Mouse (Mus musculus): ENCODE measurements around the gene Myo5c. TPM values are rescaled to one million over a fixed set of nuclear protein-coding genes. Genes with fewer than 3 reads are reported as not detected.
"Not testable (repeated sequence)": the region's sequence is repeated elsewhere in the genome, so short reads cannot be mapped to it uniquely, and the experiment has no call there.

Myo5c gene
- polyA plus RNA-seq, 1 experiment from 2014 or later, result 0.50 TPM

DNA sequence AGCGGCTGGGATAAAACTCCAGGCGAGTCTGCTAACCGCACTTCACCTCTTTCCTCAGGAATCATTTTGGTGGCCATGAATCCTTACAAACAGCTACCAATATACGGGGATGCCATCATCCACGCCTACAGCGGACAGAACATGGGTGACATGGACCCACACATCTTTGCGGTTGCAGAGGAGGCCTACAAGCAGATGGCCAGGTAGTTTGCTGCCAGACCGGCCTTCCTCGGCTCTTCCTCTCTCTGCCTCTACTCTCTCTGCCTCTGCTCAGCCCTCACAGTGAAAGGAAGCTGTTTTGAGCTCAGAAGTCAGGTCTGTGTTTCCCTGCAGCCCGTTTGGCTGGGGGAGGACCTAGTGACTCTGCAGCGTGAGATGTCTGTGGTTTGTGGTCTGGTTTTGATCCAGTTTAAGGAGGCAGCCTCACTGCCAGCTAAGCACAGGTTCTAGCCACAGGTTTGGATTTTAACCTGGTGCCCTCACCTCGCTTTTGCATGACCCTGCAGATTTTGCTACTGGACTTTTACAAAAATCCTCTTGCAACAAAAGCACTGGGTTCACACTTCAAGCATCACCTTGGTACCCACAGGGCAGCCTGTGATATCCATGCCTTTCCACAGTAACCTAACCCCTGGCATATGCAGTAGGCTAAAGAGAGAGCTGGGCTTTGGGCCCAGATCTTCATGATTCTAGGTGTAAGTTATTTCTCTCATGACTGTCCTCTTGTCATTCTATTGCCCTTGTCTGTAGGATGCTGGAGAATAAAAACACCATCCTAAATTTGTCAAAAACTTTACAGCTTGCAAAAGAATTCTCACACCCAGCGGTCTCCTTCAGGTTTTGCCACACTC lies 14.5 kb downstream of the Myo5c start:
- no peak overlapping the region for H3K4me2 ChIP-seq (replicated peaks)
- no peaks in the 10 kb centered on the region for H3K27me3 ChIP-seq
- WGBS, result 92% methylated on average over 13 of the region's 13 CpGs
- H3K36me3 ChIP-seq, result no peaks in the 10 kb centered on the region
- no peak overlapping the region; the same call in 1 of the 2 replicates for H3K9ac ChIP-seq (replicated peaks)
- H3K9me3 ChIP-seq, result no peaks in the 10 kb centered on the region
- H3K4me1 ChIP-seq (replicated peaks), result peaks cover 7% of the 10 kb centered on the region
- no peak overlapping the region for H3K27ac ChIP-seq
- no peak for ATAC-seq
- H3K4me3 ChIP-seq (replicated peaks), result no peak overlapping the region

DNA sequence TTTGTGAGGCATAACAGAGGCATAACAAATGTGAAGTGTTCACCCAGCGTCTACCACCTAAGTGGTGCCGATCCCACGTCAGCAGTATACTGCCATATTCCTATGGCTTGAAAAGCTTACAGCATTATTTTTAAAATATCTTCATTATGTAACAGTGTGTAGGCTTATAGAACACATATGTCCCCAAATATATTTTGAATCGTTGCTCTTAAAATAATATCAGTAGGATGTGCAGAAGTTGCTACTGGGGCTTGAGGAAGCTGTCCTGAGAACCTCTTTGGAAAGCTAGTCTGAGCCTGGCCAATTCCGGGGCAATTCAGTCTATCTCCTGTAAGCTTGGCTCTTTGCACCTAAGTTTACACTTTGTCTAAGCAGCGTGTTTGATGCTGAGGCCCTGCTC lies 16.1 kb downstream of the Myo5c start:
- no peaks in the 10 kb centered on the region for H3K36me3 ChIP-seq
- H3K9me3 ChIP-seq, result no peaks in the 10 kb centered on the region
- H3K4me2 ChIP-seq (replicated peaks), result no peak overlapping the region
- no peak overlapping the region for H3K4me3 ChIP-seq (replicated peaks)
- H3K9ac ChIP-seq (replicated peaks), result no peak overlapping the region
- H3K4me1 ChIP-seq (replicated peaks), result peaks cover 7% of the 10 kb centered on the region
- 93% methylated on average over 6 of the region's 6 CpGs for WGBS
- H3K27ac ChIP-seq, result no peak overlapping the region
- H3K27me3 ChIP-seq, result no peaks in the 10 kb centered on the region
- ATAC-seq, result no peak

DNA sequence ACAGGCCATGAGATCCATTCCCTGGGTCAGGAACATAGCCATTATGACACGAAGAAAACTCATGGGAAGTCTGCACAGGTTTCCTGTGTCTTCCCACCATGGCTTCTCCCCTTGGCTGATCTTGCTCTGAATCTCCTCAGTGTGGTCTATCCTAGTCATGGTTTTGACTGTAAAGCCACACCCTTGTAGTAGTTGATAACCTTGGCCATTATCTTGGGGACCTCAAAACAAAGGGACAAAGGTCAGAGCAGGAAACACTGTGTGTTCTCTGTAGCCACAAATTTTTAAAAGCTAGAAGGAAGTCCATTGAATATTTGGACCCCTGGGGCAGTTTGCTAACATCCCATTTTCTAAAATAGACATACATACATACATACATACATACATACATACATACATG lies 16.5 kb downstream of the Myo5c start:
- no peaks in the 10 kb centered on the region for H3K27me3 ChIP-seq
- no peak overlapping the region for H3K27ac ChIP-seq
- peak overlapping the region; percentile 32; the same call in 1 of the 2 replicates for H3K9ac ChIP-seq (replicated peaks)
- no peak for ATAC-seq
- WGBS, result 79% methylated on average over 1 of the region's 1 CpGs
- H3K4me3 ChIP-seq (replicated peaks), result no peak overlapping the region
- no peaks in the 10 kb centered on the region for H3K36me3 ChIP-seq
- H3K4me1 ChIP-seq (replicated peaks), result peaks cover 7% of the 10 kb centered on the region
- no peaks in the 10 kb centered on the region for H3K9me3 ChIP-seq
- no peak overlapping the region for H3K4me2 ChIP-seq (replicated peaks)

DNA sequence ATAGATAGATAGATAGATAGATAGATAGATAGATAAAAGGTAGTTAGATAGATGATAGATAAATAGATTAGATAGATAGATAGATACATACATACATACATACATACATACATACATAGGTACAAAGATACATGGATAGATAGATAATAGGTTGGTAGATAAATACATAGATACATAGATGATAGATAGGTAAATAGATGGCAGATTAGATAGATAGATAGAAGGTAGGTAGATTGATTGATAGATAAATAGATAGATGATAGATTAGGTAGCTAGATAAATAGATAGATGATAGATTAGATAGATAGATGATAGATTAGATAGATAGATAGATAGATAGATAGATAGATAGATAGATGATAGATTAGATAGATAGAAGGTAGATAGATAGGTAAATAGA lies 17.1 kb downstream of the Myo5c start:
- peaks cover 9% of the 10 kb centered on the region for H3K4me1 ChIP-seq (replicated peaks)
- peak overlapping the region; percentile 32; the same call in 1 of the 2 replicates for H3K9ac ChIP-seq (replicated peaks)
- ATAC-seq, result no peak
- H3K27me3 ChIP-seq, result no peaks in the 10 kb centered on the region
- no peak overlapping the region for H3K4me2 ChIP-seq (replicated peaks)
- H3K9me3 ChIP-seq, result no peaks in the 10 kb centered on the region
- H3K4me3 ChIP-seq (replicated peaks), result no peak overlapping the region
- no peak overlapping the region for H3K27ac ChIP-seq
- no peaks in the 10 kb centered on the region for H3K36me3 ChIP-seq

DNA sequence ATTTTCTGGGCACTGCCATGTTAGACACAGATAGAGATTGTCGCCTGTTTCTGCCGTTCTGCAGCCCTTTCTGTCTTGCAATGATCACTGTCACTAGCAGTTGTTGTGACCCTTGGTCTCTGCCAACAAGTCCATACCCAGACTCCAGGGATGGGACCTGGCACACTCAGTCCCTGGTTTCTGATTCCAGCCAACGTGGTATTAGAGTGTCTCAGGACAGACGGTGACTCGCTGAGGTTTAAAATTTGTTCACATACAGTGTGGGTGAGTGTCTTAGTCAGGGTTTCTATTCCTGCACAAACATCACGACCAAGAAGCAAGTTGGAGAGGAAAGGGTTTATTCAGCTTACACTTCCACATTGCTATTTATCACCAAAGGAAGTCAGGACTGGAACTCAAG lies 21.3 kb downstream of the Myo5c start:
- H3K4me1 ChIP-seq (replicated peaks), result peaks cover 18% of the 10 kb centered on the region
- peak overlapping the region; percentile 91; the same call in 1 of the 2 replicates for H3K27ac ChIP-seq
- not testable (repeated sequence) for H3K9ac ChIP-seq (replicated peaks); H3K9me3 ChIP-seq; ATAC-seq; H3K27me3 ChIP-seq; H3K4me3 ChIP-seq (replicated peaks); H3K36me3 ChIP-seq; H3K4me2 ChIP-seq (replicated peaks)
- WGBS, result 82% methylated on average over 6 of the region's 6 CpGs

DNA sequence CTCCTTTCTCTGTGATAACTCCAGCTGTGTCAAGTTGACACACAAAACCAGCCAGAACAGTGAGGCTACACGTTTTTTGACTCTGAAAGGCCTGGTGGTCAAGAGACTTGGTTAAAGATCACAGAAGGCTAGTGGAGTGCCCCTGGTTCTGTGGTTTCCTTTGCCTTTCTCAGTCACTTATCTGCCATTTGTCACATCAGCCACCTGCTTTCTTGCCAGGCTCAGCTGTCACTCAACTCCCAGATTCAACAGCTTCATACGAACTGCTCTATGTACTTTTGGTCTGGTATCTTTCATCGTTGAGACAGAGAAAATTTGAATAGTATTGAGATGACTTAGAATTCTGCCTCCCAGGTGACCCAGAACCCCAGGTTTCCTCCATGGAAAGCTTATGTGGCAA lies 21.9 kb downstream of the Myo5c start:
- H3K27ac ChIP-seq, result peak overlapping the region; percentile 91
- no peaks in the 10 kb centered on the region for H3K36me3 ChIP-seq
- no peak overlapping the region for H3K9ac ChIP-seq (replicated peaks)
- H3K4me2 ChIP-seq (replicated peaks), result no peak overlapping the region
- 44% methylated on average over 3 of the region's 3 CpGs for WGBS
- no peak overlapping the region for H3K4me3 ChIP-seq (replicated peaks)
- no peak for ATAC-seq
- no peaks in the 10 kb centered on the region for H3K27me3 ChIP-seq
- no peaks in the 10 kb centered on the region for H3K9me3 ChIP-seq
- H3K4me1 ChIP-seq (replicated peaks), result peaks cover 18% of the 10 kb centered on the region

DNA sequence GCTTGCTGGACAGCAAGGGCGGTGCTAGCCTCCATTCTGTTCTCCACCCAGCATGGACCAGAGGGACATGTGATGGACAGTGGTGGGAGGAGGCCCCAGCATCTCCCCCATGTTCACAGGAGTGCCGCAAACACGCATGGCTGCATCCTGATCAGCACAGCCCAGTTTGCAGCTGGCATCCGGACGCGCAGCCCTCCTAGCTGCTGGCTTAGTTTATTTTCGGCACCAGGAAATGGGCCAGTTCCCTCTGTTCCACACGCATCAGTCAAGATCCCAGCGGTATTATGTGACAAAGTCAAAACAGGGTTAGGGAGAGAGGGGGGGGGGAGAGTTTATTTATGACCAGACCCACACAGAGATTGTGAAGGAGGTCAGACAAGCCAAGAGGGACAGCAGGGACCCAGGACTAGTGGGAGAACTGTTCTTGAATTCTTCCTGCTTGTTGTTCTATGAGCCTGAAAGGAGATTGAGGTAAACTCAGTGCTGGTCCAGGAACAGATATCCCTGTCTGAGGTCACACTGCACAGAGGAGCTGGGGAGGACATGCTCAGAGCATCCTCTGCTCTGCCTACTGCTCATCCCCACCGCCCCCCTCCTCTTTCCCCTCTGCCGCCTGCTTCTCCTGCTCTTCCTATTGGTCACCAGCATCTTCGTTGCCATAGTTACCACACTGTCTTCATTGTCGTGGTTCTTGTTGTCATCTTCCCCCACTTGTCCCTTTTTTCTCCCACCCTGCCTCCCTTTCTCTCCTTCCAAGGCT lies 22.6 kb downstream of the Myo5c start:
- no peaks in the 10 kb centered on the region for H3K9me3 ChIP-seq
- peak overlapping the region; percentile 91 for H3K27ac ChIP-seq
- peak overlapping the region; percentile 48 for H3K9ac ChIP-seq (replicated peaks)
- H3K4me3 ChIP-seq (replicated peaks), result no peak overlapping the region
- peaks cover 18% of the 10 kb centered on the region for H3K4me1 ChIP-seq (replicated peaks)
- 45% methylated on average over 13 of the region's 13 CpGs for WGBS
- no peak overlapping the region; the same call in 1 of the 2 replicates for H3K4me2 ChIP-seq (replicated peaks)
- peak; percentile 96 for ATAC-seq
- no peaks in the 10 kb centered on the region for H3K27me3 ChIP-seq
- H3K36me3 ChIP-seq, result no peaks in the 10 kb centered on the region

DNA sequence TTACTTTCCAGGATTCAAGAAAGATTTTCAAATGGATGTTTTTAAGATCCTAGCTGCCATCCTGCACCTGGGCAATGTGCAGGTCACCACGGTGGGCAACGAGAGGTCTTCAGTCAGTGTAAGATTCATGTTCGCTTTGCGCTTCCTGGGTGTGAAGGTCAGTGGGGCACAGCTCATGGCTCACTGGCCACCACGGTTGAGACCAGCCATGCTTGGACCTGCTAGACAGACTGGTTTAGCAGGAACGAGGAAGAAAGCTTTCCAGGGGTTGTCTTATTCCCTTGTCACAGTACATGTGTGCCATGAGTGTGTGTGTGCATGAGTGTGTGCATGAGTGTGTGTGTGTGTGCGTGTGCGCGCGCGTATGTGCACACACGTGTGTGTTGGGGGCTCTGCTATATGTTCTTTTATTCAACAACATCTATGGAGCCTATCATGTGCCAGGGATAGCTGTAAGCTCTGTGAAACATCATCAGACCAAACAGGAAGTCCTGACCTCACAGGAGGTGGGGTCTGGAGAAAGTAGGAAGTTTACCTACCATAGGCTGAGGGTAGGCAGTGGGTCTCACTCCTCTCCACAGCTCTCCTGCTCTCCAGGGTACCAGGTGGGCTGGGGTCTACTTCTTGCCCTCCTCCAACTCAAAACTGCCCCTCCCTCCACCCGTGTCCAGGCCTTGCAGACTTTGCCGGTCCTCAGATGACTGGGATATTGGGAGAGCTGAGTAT lies 24.2 kb downstream of the Myo5c start:
- WGBS, result 89% methylated on average over 14 of the region's 14 CpGs
- peaks cover 24% of the 10 kb centered on the region for H3K4me1 ChIP-seq (replicated peaks)

DNA sequence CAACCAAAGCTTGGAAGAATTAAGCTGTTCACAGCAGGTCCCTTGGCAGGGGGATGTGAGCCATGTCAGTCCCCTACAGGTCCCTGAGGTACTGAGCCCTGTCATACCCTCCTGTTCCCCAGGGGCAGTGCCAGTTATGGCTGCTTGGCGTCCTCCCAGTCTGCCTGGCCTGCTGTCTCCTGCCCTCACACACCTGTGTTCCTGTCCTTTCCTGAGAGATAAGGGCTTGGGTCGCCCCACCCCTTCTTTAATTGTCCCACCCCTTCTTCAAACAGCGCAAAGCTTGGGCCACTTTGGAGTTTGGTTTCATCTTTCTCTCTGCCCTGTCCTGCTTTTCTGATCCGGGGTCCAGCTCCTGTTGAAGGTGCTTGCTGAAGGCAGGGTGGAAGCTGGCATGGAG lies 27.0 kb downstream of the Myo5c start:
- H3K27me3 ChIP-seq, result no peaks in the 10 kb centered on the region
- H3K4me3 ChIP-seq (replicated peaks), result no peak overlapping the region
- peaks cover 41% of the 10 kb centered on the region for H3K4me1 ChIP-seq (replicated peaks)
- no peak overlapping the region for H3K9ac ChIP-seq (replicated peaks)
- 78% methylated on average over 4 of the region's 4 CpGs for WGBS
- no peaks in the 10 kb centered on the region for H3K9me3 ChIP-seq
- H3K4me2 ChIP-seq (replicated peaks), result no peak overlapping the region
- H3K36me3 ChIP-seq, result no peaks in the 10 kb centered on the region
- ATAC-seq, result no peak
- H3K27ac ChIP-seq, result no peak overlapping the region

More for the DNA sequence above, 24.2 kb downstream of the Myo5c start:
- Histone ChIP-seq H3K27ac (peak overlapping the region; percentile 91; the same call in 1 of the 2 replicates), H3K4me3 (replicated peaks) (no peak overlapping the region), H3K9ac (replicated peaks) (no peak overlapping the region), H3K27me3 (no peaks in the 10 kb centered on the region), H3K36me3 (no peaks in the 10 kb centered on the region), H3K4me2 (replicated peaks) (no peak overlapping the region), H3K9me3 (no peaks in the 10 kb centered on the region)
- no peak for ATAC-seq

DNA sequence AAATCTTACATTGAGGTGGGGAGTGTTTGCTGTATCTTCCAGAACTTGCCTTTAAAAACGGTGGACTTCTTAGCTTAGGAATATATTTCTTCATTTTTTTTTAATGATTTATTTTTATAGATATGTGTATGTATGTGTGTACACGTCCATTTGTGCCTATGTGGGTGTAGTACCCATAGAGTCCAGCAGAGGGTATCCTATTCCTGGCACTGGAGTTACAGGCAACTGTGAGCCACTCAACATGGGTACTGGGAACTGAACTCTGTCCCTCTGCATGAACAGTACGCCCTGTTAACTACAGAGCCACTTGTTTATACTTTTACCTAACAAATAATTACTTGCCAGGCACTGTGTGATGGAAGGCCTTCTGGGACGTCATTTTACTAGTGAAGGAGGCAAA lies 27.8 kb downstream of the Myo5c start:
- no peak overlapping the region for H3K27ac ChIP-seq
- H3K9ac ChIP-seq (replicated peaks), result no peak overlapping the region
- no peaks in the 10 kb centered on the region for H3K36me3 ChIP-seq
- H3K27me3 ChIP-seq, result no peaks in the 10 kb centered on the region
- ATAC-seq, result no peak
- H3K9me3 ChIP-seq, result no peaks in the 10 kb centered on the region
- H3K4me3 ChIP-seq (replicated peaks), result no peak overlapping the region
- H3K4me1 ChIP-seq (replicated peaks), result peaks cover 36% of the 10 kb centered on the region
- H3K4me2 ChIP-seq (replicated peaks), result no peak overlapping the region
- 91% methylated on average over 4 of the region's 4 CpGs for WGBS

DNA sequence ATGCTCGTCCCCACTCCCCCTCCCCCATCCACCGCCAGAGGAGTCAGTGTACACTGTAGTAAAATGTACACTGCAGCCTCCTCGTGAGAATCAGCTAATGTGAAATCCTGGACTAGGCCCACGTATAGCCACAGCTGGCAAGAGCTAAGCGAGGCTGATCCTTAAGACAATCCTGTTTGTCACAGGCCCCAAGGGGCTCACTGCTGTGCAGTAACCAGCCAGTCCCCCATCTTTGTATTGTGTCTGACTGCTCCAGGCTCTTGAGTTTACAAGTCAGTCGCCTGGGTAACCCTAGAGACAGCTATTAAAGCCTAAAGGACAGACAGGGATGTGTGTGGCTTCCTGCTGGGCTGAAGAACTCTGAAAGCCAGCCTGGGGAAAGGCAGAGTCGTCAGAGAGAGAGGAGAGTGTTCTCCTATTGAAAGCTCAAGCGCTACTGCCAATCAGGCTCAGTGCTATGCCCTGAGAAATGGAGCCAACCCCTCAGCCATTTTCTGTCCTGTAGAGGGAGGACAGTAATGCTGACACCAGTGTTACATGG lies 29.6 kb downstream of the Myo5c start:
- ATAC-seq, result peak; percentile 96
- WGBS, result 2% methylated on average over 8 of the region's 8 CpGs
- Histone ChIP-seq H3K4me1 (replicated peaks) (peaks cover 30% of the 10 kb centered on the region), H3K9me3 (no peaks in the 10 kb centered on the region), H3K4me2 (replicated peaks) (peak overlapping the region; percentile 10; the same call in 1 of the 2 replicates), H3K36me3 (no peaks in the 10 kb centered on the region), H3K4me3 (replicated peaks) (no peak overlapping the region), H3K27ac (peak overlapping the region; percentile 80), H3K9ac (replicated peaks) (no peak overlapping the region), H3K27me3 (no peaks in the 10 kb centered on the region)

All from midbrain, embryonic 13.5 days (tissue).